Mouse (Mus musculus) urinary bladder, postnatal 0 days (tissue): ENCODE measurements around the gene Akap4. TPM values are rescaled to one million over a fixed set of nuclear protein-coding genes. Genes with fewer than 3 reads are reported as not detected.

Experiments used
- polyA plus RNA-seq: library from polyadenylated mRNA; unstranded; fragments of >200 nt; fragmentation: Nextera tagmentation; extraction: Ambion mirVana; gene quantifications from 2 replicates; pipeline ENCODE4 v1.2.1, GENCODE M21; 2015

Gene Akap4
- not detected in 2 replicates for polyA plus RNA-seq

DNA sequence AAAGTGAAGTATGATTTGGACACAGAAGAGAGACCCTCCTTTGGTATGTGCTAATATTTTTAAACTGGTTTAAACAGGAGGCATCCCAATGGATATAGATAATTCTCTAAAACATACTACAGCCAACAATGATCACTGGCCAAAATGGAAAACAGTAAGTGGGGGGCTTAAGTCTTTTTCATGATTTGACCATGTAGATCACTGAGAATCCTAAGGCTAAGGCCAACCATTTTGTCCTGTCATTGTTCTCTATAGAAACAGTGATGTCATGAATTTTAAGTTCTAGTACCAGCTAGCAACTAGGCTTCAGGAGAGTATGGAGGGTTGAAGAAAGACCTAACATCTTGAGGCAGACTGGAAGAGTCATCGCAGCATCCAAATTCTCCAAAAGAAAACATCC, at the start of gene Akap4:
TSS of gene Akap4 (plus strand) at position 301 of the 400 bp plus-strand sequence.

DNA sequence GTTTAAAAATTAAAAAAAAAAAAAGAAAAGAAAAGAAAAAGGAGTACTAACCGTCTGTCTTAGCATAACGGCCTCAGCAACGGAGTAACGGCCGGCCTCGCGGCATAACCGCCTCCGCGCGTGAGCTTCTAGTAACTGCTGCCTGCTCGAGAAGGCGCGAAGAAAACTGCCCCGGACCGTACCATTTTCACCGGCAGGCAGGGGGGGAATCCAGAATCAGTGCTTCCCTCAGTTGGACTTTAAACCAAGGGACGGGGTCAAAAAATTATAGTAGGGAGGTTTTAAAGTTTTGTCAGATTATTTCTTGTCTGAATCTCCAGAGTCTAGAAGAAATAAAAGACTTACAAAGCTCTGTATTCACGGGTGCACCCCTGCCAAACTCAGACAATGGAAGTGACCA, 25.8 kb upstream of the Akap4 start, which contains the start of gene Ccnb3:
TSS of gene Ccnb3 (minus strand) at position 101 of the 400 bp plus-strand sequence.

Other genes starting within 250 kb of the Akap4 start
- not detected in 2 replicates for gene Ccnb3, start 25.9 kb upstream of the Akap4 start, polyA plus RNA-seq